Mouse (Mus musculus): ENCODE measurements at regions not wholly inside any gene's neighbourhood (a gene's known extent, or its start where the extent isn't known, plus 50 kb on each side); places are given as distances from the start of the nearest gene placed in this dataset.

DNA sequence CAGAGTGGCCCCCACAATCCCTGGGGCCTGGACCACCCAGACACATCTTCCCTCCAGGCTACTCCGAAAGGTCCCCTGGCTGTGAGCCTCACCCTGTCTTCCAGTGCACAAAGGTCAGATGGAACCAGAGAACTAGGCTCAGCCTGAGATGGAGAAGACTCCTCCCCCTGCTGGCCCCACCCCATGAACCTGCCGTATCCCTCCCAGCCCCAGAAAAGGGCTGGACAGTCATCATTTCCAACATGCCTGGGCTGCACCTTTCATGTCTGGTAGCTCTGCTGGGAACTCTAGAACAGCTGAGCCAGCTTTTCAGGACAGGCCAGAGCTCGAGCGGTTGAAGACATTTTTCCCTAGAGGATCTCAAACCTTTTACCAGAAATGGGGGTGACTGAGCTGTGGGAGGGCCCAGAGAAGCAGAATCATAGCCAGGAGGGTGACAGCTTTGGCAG is 77.8 kb downstream of the Zfp36l1 start:
- ATAC-seq (ENCODE audit: low FRiP score, low read depth): no peak
- WGBS: 60% methylated on average over 4 of the region's 4 CpGs
- Histone ChIP-seq H3K9ac (no peak overlapping the region), H3K4me3 (no peak overlapping the region), H3K27ac (no peak overlapping the region), H3K4me1 (0 out of 2 replicates have a peak, but pooled peaks cover 11% of the 10 kb centered on the region), H3K27me3 (replicated peaks) (no peaks in the 10 kb centered on the region), H3K9me3 (no peaks in the 10 kb centered on the region), H3K4me2 (replicated peaks) (no peak overlapping the region), H3K36me3 (no peaks in the 10 kb centered on the region)

DNA sequence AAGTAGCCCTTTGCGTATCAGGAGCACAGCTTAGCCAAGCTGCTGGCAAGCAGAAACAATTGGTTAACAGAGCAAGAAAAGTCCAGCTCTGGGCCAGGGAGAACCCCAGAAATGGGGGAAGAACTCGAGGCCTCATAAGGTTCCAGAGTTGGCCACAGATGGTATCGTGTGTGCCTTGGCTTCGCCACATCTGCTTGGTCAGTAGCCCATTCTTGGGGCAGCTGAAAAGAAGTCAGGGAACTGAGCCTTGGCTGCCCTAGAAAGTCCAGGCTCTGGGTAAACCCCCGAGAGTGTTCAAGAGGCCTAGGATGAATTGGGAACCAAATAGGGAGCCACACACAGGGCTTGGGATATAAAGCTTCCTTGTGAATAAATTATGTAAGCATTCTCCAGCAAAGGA is 78.7 kb downstream of the Zfp36l1 start:
- 0 out of 2 replicates have a peak, but pooled peaks cover 7% of the 10 kb centered on the region for H3K4me1 ChIP-seq
- H3K4me2 ChIP-seq (replicated peaks): no peak overlapping the region
- no peaks in the 10 kb centered on the region for H3K9me3 ChIP-seq
- H3K27ac ChIP-seq: no peak overlapping the region
- no peaks in the 10 kb centered on the region for H3K27me3 ChIP-seq (replicated peaks)
- H3K9ac ChIP-seq: no peak overlapping the region
- WGBS: 92% methylated on average over 5 of the region's 5 CpGs
- no peak overlapping the region for H3K4me3 ChIP-seq
- ATAC-seq (ENCODE audit: low FRiP score, low read depth): no peak
- no peaks in the 10 kb centered on the region for H3K36me3 ChIP-seq

DNA sequence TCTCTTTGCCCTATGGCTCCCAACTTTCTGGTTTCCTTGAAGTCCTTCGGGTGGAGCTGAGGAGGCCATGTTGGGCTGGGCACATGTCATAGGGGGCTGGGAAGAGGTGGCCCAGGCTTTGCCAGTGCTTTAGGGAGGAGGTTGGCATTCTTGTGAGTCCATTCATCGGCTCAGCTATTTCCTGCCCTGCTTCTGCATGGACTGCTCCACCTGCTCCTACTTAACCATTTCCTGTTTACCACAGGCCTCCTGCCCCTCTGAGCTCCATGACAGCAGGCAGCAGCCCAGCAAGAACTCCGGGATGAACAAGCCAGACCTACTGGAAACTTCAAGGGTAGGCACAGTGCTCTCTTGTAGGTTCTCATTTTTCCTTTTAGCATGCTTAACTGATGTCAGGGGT is 80.3 kb downstream of the Zfp36l1 start:
- 69% methylated on average over 3 of the region's 3 CpGs for WGBS
- ATAC-seq (ENCODE audit: low FRiP score, low read depth): no peak

DNA sequence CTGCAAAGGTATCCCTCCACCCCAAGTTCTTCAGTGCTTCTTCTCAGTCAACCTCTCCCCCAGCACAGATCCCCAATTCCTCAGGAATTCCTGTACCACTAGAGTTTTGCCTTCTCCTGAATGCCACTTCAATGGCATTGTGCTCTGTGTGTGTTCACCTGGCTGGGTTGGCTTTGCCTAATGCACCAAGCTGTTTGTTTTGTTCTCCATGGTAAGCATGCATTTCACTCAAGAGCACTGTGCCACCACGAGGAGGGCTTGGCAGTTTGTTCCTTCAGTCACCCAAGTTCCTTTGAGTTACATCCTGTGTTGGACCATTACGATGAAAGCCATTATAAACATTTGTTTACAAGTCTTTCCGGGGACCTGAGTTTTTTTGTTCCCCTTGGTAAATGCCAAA is 84.5 kb downstream of the Zfp36l1 start:
- no peaks in the 10 kb centered on the region for H3K36me3 ChIP-seq
- ATAC-seq (ENCODE audit: low FRiP score, low read depth): no peak
- H3K9me3 ChIP-seq: no peaks in the 10 kb centered on the region
- peaks cover 8% of the 10 kb centered on the region; the same call in 1 of the 2 replicates for H3K4me1 ChIP-seq
- H3K27me3 ChIP-seq (replicated peaks): no peaks in the 10 kb centered on the region
- no peak overlapping the region for H3K27ac ChIP-seq
- H3K4me2 ChIP-seq (replicated peaks): no peak overlapping the region
- 80% methylated on average over 3 of the region's 3 CpGs for WGBS
- no peak overlapping the region for H3K9ac ChIP-seq
- H3K4me3 ChIP-seq: no peak overlapping the region

More for the DNA sequence above, 80.3 kb downstream of the Zfp36l1 start:
- Histone ChIP-seq H3K9ac (no peak overlapping the region), H3K4me1 (0 out of 2 replicates have a peak, but pooled peaks cover 7% of the 10 kb centered on the region), H3K27ac (no peak overlapping the region), H3K4me2 (replicated peaks) (no peak overlapping the region), H3K4me3 (no peak overlapping the region), H3K27me3 (replicated peaks) (no peaks in the 10 kb centered on the region), H3K9me3 (no peaks in the 10 kb centered on the region), H3K36me3 (no peaks in the 10 kb centered on the region)

DNA sequence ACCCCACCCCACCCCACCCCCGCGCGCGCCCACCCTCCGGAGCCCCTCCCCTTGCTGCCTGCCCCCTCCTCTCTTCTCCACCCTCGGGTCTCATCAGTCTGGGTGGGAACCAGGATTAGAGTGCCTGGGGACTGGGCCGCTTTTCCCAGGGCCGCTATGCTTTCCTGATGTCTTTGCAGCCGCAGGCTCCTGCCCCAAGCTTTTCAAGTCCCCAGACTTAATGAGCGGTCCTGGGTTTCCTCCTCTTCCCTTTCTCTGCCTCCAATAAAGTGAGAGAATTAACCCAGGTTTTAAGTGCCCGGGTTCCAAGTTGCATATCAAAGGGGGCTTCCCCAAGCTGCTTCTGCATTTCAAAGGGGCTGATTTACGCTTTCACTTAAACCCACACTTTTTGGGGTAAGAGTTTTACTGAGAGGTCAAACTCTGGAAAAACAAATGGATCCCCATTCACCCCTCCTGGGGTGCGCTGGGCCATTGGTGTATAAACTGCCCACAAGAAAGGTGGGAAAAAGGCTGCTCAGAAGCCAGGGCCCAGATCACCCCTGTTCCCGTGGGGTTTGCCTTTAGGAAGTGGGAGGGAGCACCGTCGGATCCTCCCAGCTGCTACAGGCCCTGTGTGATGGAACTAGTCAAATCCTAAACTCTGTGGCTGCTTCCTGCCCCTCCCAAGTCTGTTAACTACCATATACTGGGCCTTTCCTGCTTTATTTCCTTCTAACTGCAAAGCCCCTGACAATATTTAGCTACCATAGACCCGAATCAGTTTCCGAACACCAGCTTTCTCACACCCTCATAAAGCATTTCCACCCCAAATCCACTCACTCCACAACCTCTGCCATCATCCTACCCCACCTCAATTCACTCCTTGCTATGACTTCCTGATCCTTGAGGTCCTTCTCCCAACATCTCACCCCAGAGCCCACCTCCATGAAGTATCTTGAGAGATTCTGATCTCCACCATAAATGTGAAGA is 89.4 kb downstream of the Zfp36l1 start:
- no peak overlapping the region for H3K9ac ChIP-seq
- H3K4me1 ChIP-seq: peaks cover 34% of the 10 kb centered on the region
- no peaks in the 10 kb centered on the region for H3K27me3 ChIP-seq (replicated peaks)
- H3K4me2 ChIP-seq (replicated peaks): peak overlapping the region; percentile 48
- no peaks in the 10 kb centered on the region for H3K36me3 ChIP-seq
- no peaks in the 10 kb centered on the region for H3K9me3 ChIP-seq
- peak overlapping the region; percentile 28; the same call in 1 of the 2 replicates for H3K27ac ChIP-seq
- peak; percentile 80 for ATAC-seq (ENCODE audit: low FRiP score, low read depth)
- 11% methylated on average over 18 of the region's 18 CpGs for WGBS
- H3K4me3 ChIP-seq: no peak overlapping the region

DNA sequence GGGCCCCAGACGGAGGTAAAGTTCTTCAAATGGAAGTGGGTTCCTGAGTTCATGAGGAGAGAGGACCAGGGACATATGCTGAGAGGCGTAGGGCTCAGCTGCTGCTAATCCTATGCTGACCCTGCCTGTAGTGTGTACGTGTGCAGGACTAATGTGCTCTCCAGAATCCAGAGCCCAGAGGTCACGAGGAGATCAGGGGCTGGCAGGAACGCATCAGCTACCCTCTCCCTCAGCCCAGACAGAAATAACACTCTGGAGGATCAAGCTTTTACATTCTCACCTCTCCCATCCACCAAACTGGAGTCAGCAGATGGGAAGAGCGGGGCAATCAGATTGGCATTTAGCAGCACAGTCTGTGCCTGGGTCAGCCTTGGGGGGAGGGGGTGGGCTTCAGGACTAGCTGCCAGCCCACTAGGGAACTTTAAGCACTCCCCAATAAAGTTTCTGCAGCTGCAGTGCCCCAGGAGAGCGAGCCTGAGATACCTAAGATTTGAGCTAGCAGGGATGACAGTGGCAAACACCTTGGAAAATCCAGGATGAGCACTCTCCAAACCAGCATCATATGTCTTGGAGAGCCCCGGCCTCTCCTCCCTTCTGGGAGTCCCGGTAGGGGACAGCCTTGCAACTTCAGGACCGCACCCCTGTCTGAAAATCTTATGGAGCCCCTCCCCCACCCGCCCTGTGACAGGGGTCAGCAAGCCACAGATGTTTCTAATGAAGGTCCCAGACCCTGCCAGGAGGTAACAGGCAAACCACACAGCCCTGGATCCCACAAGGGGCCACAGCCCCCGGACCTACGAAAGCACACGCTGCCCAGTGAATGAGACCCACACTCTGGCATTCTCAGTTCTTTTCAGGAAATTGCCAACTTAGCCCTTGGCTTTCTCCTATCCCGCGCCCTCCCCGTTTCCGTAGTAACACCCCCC is 90.4 kb downstream of the Zfp36l1 start:
- Histone ChIP-seq H3K4me1 (peaks cover 34% of the 10 kb centered on the region), H3K27ac (peak overlapping the region; percentile 28), H3K9ac (no peak overlapping the region), H3K36me3 (no peaks in the 10 kb centered on the region), H3K27me3 (replicated peaks) (no peaks in the 10 kb centered on the region), H3K4me3 (no peak overlapping the region), H3K9me3 (no peaks in the 10 kb centered on the region), H3K4me2 (replicated peaks) (peak overlapping the region; percentile 48)
- 9% methylated on average over 18 of the region's 18 CpGs for WGBS
- ATAC-seq (ENCODE audit: low FRiP score, low read depth): peak; percentile 66

DNA sequence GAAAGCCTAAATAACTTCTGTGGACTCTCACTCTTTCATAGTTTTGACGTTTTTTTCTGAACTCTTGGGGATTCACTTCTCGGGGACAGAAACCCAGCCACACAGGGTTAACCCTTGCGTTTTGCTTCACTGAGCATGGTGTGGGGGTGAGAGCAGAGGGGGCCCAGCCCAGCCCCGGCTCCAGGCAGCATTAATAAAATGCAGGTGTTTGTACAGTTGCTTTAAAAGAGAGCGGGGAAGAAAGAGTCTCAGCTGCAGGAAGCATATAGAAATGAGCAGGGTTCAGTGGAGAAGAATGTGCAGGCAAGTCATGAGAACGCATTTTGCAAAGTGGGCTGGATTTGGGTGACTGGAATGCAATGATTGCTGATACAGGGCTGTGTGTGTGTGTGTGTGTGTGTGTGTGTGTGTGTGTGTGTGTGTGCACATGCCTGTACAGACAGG is 91.8 kb downstream of the Zfp36l1 start:
- 0 out of 2 replicates have a peak overlapping the region, but pooled peaks have one; percentile 26 for H3K27ac ChIP-seq
- WGBS: 4% methylated on average over 6 of the region's 6 CpGs
- H3K9me3 ChIP-seq: no peaks in the 10 kb centered on the region
- H3K9ac ChIP-seq: no peak overlapping the region
- H3K36me3 ChIP-seq: no peaks in the 10 kb centered on the region
- H3K27me3 ChIP-seq (replicated peaks): no peaks in the 10 kb centered on the region
- ATAC-seq (ENCODE audit: low FRiP score, low read depth): no peak
- peak overlapping the region; percentile 33 for H3K4me2 ChIP-seq (replicated peaks)
- H3K4me1 ChIP-seq: peaks cover 34% of the 10 kb centered on the region
- H3K4me3 ChIP-seq: no peak overlapping the region

DNA sequence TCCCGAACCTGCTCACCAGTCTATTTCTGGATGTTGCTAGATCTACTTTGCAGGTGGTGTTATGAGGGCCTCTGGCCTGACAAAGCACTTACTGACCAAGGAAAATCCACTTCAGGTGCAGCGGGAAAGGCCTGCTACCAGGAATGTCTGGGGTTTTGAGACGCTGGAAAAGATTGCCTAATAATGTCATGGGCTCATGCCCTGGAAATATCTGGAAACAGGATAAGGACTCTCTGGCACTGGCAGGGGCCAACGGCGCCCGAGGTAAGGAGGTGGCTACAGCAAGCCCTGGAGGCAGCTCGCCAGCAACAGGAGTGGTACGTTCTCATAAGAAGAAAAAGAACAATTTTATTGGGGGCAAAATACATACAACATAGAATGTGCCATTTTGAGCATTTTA is 94.7 kb downstream of the Zfp36l1 start:
- H3K4me3 ChIP-seq: no peak overlapping the region
- no peak overlapping the region for H3K27ac ChIP-seq

DNA sequence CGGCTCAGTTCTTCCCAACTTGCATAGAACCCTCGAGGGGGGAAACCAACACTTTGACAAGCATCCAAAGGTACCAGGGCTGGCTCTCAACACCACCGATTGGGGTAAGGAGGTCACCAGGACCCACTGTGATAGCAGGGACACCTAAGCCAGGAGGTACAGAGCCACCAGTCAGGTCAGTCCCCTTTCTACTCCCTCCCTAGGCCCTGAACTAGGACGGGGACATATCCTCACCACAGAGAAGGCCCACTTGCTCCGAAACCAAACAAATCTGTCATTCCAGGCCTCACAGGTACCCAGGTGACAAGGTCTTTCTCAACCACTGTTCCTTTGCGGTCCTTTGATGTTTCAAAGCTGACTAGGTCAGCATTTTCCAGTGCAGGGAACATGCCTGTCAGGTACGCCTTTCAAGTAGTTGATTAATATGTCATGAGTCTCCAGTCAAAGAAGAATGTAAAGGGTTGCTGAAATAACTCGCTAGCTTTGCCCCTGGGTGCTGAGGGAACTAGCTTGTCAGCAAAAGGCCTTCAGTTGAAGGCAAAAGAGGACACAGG is 95.4 kb downstream of the Zfp36l1 start:
- H3K27ac ChIP-seq: no peak overlapping the region
- H3K4me1 ChIP-seq: peaks cover 32% of the 10 kb centered on the region
- no peak overlapping the region for H3K4me2 ChIP-seq (replicated peaks)
- no peaks in the 10 kb centered on the region for H3K27me3 ChIP-seq (replicated peaks)
- no peak overlapping the region for H3K4me3 ChIP-seq
- H3K9ac ChIP-seq: no peak overlapping the region
- H3K9me3 ChIP-seq: no peaks in the 10 kb centered on the region
- no peaks in the 10 kb centered on the region for H3K36me3 ChIP-seq
- ATAC-seq (ENCODE audit: low FRiP score, low read depth): no peak
- 82% methylated on average over 8 of the region's 8 CpGs for WGBS

More for the DNA sequence above, 94.7 kb downstream of the Zfp36l1 start:
- 90% methylated on average over 8 of the region's 8 CpGs for WGBS
- no peak overlapping the region for H3K4me2 ChIP-seq (replicated peaks)
- no peaks in the 10 kb centered on the region for H3K27me3 ChIP-seq (replicated peaks)
- H3K9me3 ChIP-seq: no peaks in the 10 kb centered on the region
- no peak for ATAC-seq (ENCODE audit: low FRiP score, low read depth)
- H3K4me1 ChIP-seq: peaks cover 39% of the 10 kb centered on the region
- no peak overlapping the region for H3K9ac ChIP-seq
- H3K36me3 ChIP-seq: no peaks in the 10 kb centered on the region

DNA sequence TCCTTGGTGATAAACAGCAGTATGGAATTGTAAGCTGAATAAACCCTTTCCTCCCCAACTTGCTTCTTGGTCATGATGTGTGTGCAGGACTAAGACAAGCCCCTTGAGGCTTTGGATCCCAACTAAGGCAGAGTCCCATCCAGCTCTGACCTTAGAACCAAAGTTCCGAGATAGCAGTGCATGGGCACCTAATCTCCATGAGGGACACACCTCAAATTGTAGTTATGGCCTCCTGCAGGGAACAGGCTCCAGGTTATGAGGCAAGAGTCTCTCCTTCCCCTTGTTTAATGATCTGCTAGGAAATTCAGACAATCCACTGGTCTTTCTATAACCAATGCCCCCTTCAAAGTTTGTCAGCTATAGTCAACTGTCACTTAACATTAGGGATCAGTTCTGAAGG is 96.9 kb downstream of the Zfp36l1 start:
- no peak for ATAC-seq (ENCODE audit: low FRiP score, low read depth)
- no peaks in the 10 kb centered on the region for H3K9me3 ChIP-seq
- WGBS: 92% methylated on average over 1 of the region's 1 CpGs

DNA sequence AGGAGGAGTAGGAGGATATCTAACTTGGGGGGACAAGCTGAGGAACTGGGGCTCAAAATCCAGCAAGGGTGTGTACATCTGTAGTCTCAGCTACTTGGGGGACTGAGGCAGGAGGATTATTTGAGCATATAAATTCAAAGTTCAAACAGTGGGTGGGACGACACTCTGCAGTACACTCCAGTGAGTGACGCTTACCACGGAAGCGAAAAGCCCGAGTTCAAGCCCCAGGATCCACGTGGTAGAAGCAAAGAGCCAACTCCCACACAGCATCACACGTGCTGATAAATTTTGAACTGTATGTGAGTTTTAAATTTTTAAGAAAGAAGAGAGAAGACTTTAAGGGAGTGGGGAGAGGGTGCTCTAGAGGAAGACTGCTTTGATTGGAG is 98.2 kb downstream of the Zfp36l1 start:
- 70% methylated on average over 7 of the region's 7 CpGs for WGBS
- no peaks in the 10 kb centered on the region for H3K9me3 ChIP-seq
- no peak overlapping the region for H3K9ac ChIP-seq
- H3K27me3 ChIP-seq (replicated peaks): no peaks in the 10 kb centered on the region
- H3K4me2 ChIP-seq (replicated peaks): peak overlapping the region; percentile 45
- H3K4me3 ChIP-seq: no peak overlapping the region
- H3K27ac ChIP-seq: 0 out of 2 replicates have a peak overlapping the region, but pooled peaks have one; percentile 7
- no peaks in the 10 kb centered on the region for H3K36me3 ChIP-seq
- ATAC-seq (ENCODE audit: low FRiP score, low read depth): no peak
- peaks cover 15% of the 10 kb centered on the region for H3K4me1 ChIP-seq

More for the DNA sequence above, 96.9 kb downstream of the Zfp36l1 start:
- H3K27ac ChIP-seq: no peak overlapping the region
- no peaks in the 10 kb centered on the region for H3K27me3 ChIP-seq (replicated peaks)
- no peaks in the 10 kb centered on the region for H3K36me3 ChIP-seq
- H3K9ac ChIP-seq: no peak overlapping the region
- H3K4me1 ChIP-seq: peaks cover 17% of the 10 kb centered on the region
- no peak overlapping the region for H3K4me2 ChIP-seq (replicated peaks)
- no peak overlapping the region for H3K4me3 ChIP-seq

All from neural tube, embryonic 12.5 days (tissue).